Mouse (Mus musculus) neural tube, embryonic 11.5 days (tissue): Measurements from ENCODE around the gene Tspan5. TPM values are rescaled to one million over a fixed set of nuclear protein-coding genes. Genes with fewer than 3 reads are reported as not detected.

Experiments
- ATAC-seq: fragments of 200-750 bp; cut with Nextera tagmentation; 2 replicates; pipeline ENCODE4 v1.8.0; 2017; ENCODE audit warnings: moderate number of reproducible peaks, mild to moderate bottlenecking, moderate TSS enrichment, moderate library complexity; ENCODE audit not compliant: insufficient read depth, low FRiP score, low TSS enrichment
- DNase-seq: peaks from one replicate; pipeline ENCODE4 v3.0.0-alpha.2; 2015; ENCODE audit warnings: low spot score
- H3K27ac ChIP-seq: fragments of 300-500 bp; sonication (generic); 2 replicates; pipeline ENCODE4 v1.5.1; 2014; ENCODE audit warnings: low read depth, mild to moderate bottlenecking, low read length
- H3K27me3 ChIP-seq: fragments of 300-500 bp; sonication (generic); 2 replicates; pipeline ENCODE4 v1.6.1; 2014; ENCODE audit warnings: mild to moderate bottlenecking, low read length, mixed read lengths; ENCODE audit not compliant: control insufficient read depth, insufficient read depth
- H3K36me3 ChIP-seq: fragments of 300-500 bp; sonication (generic); 2 replicates; pipeline ENCODE4 v1.6.1; 2014; ENCODE audit warnings: mild to moderate bottlenecking, low read length, moderate library complexity, mixed read lengths; ENCODE audit not compliant: control insufficient read depth, insufficient read depth
- H3K4me1 ChIP-seq: fragments of 300-500 bp; sonication (generic); 2 replicates; pipeline ENCODE4 v1.6.1; 2014; ENCODE audit warnings: low read length, mixed read lengths; ENCODE audit not compliant: control insufficient read depth, insufficient read depth
- H3K4me2 ChIP-seq: fragments of 300-500 bp; sonication (generic); 2 replicates; pipeline ENCODE4 v1.6.1; 2014; ENCODE audit warnings: low read depth, mild to moderate bottlenecking, moderate library complexity
- H3K4me3 ChIP-seq: fragments of 300-500 bp; sonication (generic); 2 replicates; pipeline ENCODE4 v1.5.1; 2014; ENCODE audit warnings: low read depth, low read length
- H3K9ac ChIP-seq: fragments of 300-500 bp; sonication (generic); 2 replicates; pipeline ENCODE4 v1.6.1; 2014; ENCODE audit warnings: mild to moderate bottlenecking, low read length
- H3K9me3 ChIP-seq: fragments of 300-500 bp; sonication (generic); 2 replicates; pipeline ENCODE4 v1.6.1; 2016; ENCODE audit warnings: low read length; ENCODE audit not compliant: control insufficient read depth
- WGBS: fragments of 180-500 bp; shearing (Covaris S2); extraction: QIAGEN DNeasy Blood & Tissue Kit; methylation state at CpG from one replicate; pipeline ENCODE4 v1.1.7; 2014; 5-methylcytosine and 5-hydroxymethylcytosine counted together
- polyA plus RNA-seq: library from polyadenylated mRNA; unstranded; fragments of >200 nt; fragmentation: Nextera tagmentation; extraction: Ambion mirVana; gene quantifications from 2 replicates; pipeline ENCODE4 v1.2.1, GENCODE M21; 2014

Gene Tspan5
- polyA plus RNA-seq, 1 experiment from 2014 or later, result 79.2 TPM

- H3K27ac ChIP-seq, result no peak overlapping the region
- no peak overlapping the region for H3K4me2 ChIP-seq
- no peaks in the 10 kb centered on the region for H3K36me3 ChIP-seq
- no peak overlapping the region for H3K4me3 ChIP-seq
- H3K27me3 ChIP-seq, result no peaks in the 10 kb centered on the region
- H3K4me1 ChIP-seq, result peaks cover 9% of the 10 kb centered on the region; the same call in 1 of the 2 replicates
- ATAC-seq (no peak), DNase-seq (no peak)
- H3K9me3 ChIP-seq, result no peaks in the 10 kb centered on the region
- WGBS, result 84% methylated on average over 8 of the region's 8 CpGs
- no peak overlapping the region for H3K9ac ChIP-seq
Measured at GRCm38 (mm10) chr3:138746556-138746955, 4.6 kb downstream of the Tspan5 start.

- H3K4me2 ChIP-seq, result no peak overlapping the region
- no peak overlapping the region for H3K9ac ChIP-seq
- H3K9me3 ChIP-seq, result no peaks in the 10 kb centered on the region
- no peaks in the 10 kb centered on the region for H3K36me3 ChIP-seq
- H3K27ac ChIP-seq, result no peak overlapping the region
- H3K4me1 ChIP-seq, result peaks cover 9% of the 10 kb centered on the region; the same call in 1 of the 2 replicates
- no peak for ATAC-seq
- WGBS, result 84% methylated on average over 5 of the region's 5 CpGs
- no peak for DNase-seq
- H3K27me3 ChIP-seq, result no peaks in the 10 kb centered on the region
- no peak overlapping the region for H3K4me3 ChIP-seq
Measured at GRCm38 (mm10) chr3:138747035-138747434, 5.0 kb downstream of the Tspan5 start.

GRCm38 (mm10) chr3:138747985-138748384 is 6.0 kb downstream of the Tspan5 start:
- no peak overlapping the region for H3K4me2 ChIP-seq
- no peak overlapping the region for H3K9ac ChIP-seq
- no peaks in the 10 kb centered on the region for H3K36me3 ChIP-seq
- DNase-seq (no peak), ATAC-seq (no peak)
- H3K27ac ChIP-seq, result no peak overlapping the region
- 95% methylated on average over 5 of the region's 5 CpGs for WGBS
- no peak overlapping the region for H3K4me3 ChIP-seq
- H3K27me3 ChIP-seq, result no peaks in the 10 kb centered on the region
- peaks cover 13% of the 10 kb centered on the region; the same call in 1 of the 2 replicates for H3K4me1 ChIP-seq
- H3K9me3 ChIP-seq, result no peaks in the 10 kb centered on the region

- Histone ChIP-seq H3K36me3 (no peaks in the 10 kb centered on the region), H3K4me3 (no peak overlapping the region), H3K27me3 (no peaks in the 10 kb centered on the region), H3K27ac (no peak overlapping the region), H3K4me1 (peaks cover 13% of the 10 kb centered on the region), H3K4me2 (no peak overlapping the region), H3K9me3 (no peaks in the 10 kb centered on the region), H3K9ac (no peak overlapping the region)
- no peak for DNase-seq
- 86% methylated on average over 9 of the region's 9 CpGs for WGBS
- no peak for ATAC-seq
Measured at GRCm38 (mm10) chr3:138749645-138750044, 7.7 kb downstream of the Tspan5 start.

- peaks cover 8% of the 10 kb centered on the region for H3K4me1 ChIP-seq
- H3K9ac ChIP-seq, result no peak overlapping the region
- no peaks in the 10 kb centered on the region for H3K27me3 ChIP-seq
- DNase-seq, result no peak
- no peaks in the 10 kb centered on the region for H3K9me3 ChIP-seq
- H3K36me3 ChIP-seq, result no peaks in the 10 kb centered on the region
- WGBS, result 89% methylated on average over 5 of the region's 5 CpGs
- H3K4me2 ChIP-seq, result no peak overlapping the region
- no peak overlapping the region for H3K27ac ChIP-seq
- ATAC-seq, result no peak
- H3K4me3 ChIP-seq, result no peak overlapping the region
Measured at GRCm38 (mm10) chr3:138751328-138751727, 9.3 kb downstream of the Tspan5 start.

- DNase-seq (no peak), ATAC-seq (no peak)
- no peak overlapping the region for H3K9ac ChIP-seq
- WGBS, result 83% methylated on average over 5 of the region's 5 CpGs
- H3K4me1 ChIP-seq, result peaks cover 8% of the 10 kb centered on the region
- H3K36me3 ChIP-seq, result no peaks in the 10 kb centered on the region
- no peak overlapping the region for H3K27ac ChIP-seq
- H3K4me3 ChIP-seq, result no peak overlapping the region
- H3K27me3 ChIP-seq, result no peaks in the 10 kb centered on the region
- H3K9me3 ChIP-seq, result no peaks in the 10 kb centered on the region
- no peak overlapping the region for H3K4me2 ChIP-seq
Measured at GRCm38 (mm10) chr3:138752056-138752455, 10.1 kb downstream of the Tspan5 start.

GRCm38 (mm10) chr3:138752769-138753168 is 10.8 kb downstream of the Tspan5 start:
- Histone ChIP-seq H3K4me2 (no peak overlapping the region), H3K9me3 (no peaks in the 10 kb centered on the region), H3K36me3 (no peaks in the 10 kb centered on the region), H3K27ac (no peak overlapping the region), H3K4me3 (no peak overlapping the region), H3K9ac (no peak overlapping the region), H3K4me1 (peaks cover 8% of the 10 kb centered on the region), H3K27me3 (no peaks in the 10 kb centered on the region)
- no peak for ATAC-seq
- WGBS, result 51% methylated on average over 3 of the region's 3 CpGs
- DNase-seq, result no peak

- Histone ChIP-seq H3K4me3 (no peak overlapping the region), H3K4me1 (peaks cover 8% of the 10 kb centered on the region), H3K27ac (no peak overlapping the region), H3K27me3 (no peaks in the 10 kb centered on the region), H3K36me3 (no peaks in the 10 kb centered on the region), H3K4me2 (no peak overlapping the region), H3K9ac (no peak overlapping the region), H3K9me3 (no peaks in the 10 kb centered on the region)
- DNase-seq (peak; percentile 24), ATAC-seq (peak; percentile 41; the same call in 1 of the 2 replicates)
- 29% methylated on average over 12 of the region's 12 CpGs for WGBS
Measured at GRCm38 (mm10) chr3:138753182-138753885, 11.3 kb downstream of the Tspan5 start.

GRCm38 (mm10) chr3:138754328-138754727 is 12.3 kb downstream of the Tspan5 start:
- 87% methylated on average over 5 of the region's 5 CpGs for WGBS
- Histone ChIP-seq H3K36me3 (no peaks in the 10 kb centered on the region), H3K4me1 (peaks cover 8% of the 10 kb centered on the region), H3K4me2 (no peak overlapping the region), H3K27me3 (no peaks in the 10 kb centered on the region), H3K9ac (no peak overlapping the region), H3K9me3 (no peaks in the 10 kb centered on the region), H3K4me3 (no peak overlapping the region), H3K27ac (no peak overlapping the region)
- no peak for DNase-seq
- no peak for ATAC-seq
